Mouse (Mus musculus) cerebellum, adult 2 months (tissue): ENCODE measurements around the gene Eif4ebp2.

ENCODE experiments used
- CTCF ChIP-seq: fragments of 200-500 bp; IDR thresholded peaks from 2 replicates; pipeline ENCODE4 v1.5.1; 2011; ENCODE audit warnings: low read depth, mild to moderate bottlenecking, control low read depth, low read length, moderate library complexity, borderline replicate concordance; ENCODE audit not compliant: insufficient read depth
- POLR2A ChIP-seq: fragments of 200-500 bp; IDR thresholded peaks from 2 replicates; pipeline ENCODE4 v1.6.1; 2011; ENCODE audit warnings: low read length, control low read depth, borderline replicate concordance; ENCODE audit not compliant: insufficient read depth

GRCm38 (mm10) chr10:61385174-61385573 is 67.3 kb downstream of the Eif4ebp2 start:
- TF ChIP-seq CTCF (no peak), POLR2A (no peak)
